Comparison of ENCODE assay signal across 10 mouse cellular contexts in the genomic region with DNA sequence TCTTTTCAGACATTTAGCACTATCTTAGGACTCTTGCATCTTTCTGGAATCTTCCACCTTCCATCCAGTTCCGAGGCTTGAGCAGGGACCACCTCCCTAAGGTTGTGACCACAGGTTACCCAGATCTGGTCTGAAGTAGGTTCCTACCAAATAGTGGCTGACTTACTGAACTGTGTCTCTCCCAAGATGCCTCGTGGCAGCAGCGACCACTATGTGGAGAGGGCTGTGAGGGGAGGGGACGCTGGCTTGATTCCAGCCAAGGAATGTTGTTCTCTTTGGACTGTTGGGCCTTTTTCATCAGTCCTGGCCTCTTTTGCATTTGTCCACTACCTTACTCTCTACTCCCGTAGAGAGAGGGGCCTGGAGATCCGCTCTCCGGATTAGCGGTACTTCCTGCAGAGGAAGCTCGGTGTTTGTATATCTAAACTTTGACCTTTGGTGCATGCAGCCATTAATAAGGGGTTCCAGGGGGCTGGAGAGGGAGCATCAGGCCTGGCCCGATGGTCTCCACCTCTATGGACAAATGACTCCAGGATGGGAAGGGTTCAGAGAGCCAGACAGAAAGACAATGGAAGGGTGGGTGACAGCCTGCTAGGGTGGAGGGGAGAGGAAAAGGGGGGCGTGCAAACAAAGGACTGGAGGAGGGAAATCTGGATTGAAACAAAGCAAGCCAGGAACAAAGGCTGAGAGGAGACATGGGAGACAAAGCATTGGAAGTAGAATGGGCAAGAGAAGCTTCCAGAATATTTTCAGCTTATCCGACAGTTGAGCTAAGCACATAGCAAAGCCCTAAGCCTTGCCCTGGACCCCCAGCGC. TPM values are rescaled to one million over a fixed set of nuclear protein-coding genes. Genes with fewer than 3 reads are reported as not detected.
DNase-seq lines count a peak whose midpoint lies in the region; ATAC-seq lines count a peak whose summit lies in the region.
"Had no signal": no experiment of that assay in that cellular context is flagged by ENCODE, and none has a peak within 500 bp of the region (broad histone marks: within the 10 kb centered on the region; RNA-seq: fewer than 3 reads in every experiment).

No protein-coding gene starts in this region.

- no peaks in the 10 kb centered on the region for H3K36me3 ChIP-seq in kidney, embryonic 16.5 days (ENCODE audit: insufficient read depth, low read length)
- H3K36me3 ChIP-seq in embryonic facial prominence, embryonic 13.5 days, result no peaks in the 10 kb centered on the region
- H3K36me3 ChIP-seq in hindbrain, embryonic 15.5 days, result no peaks in the 10 kb centered on the region
- H3K36me3 ChIP-seq in neural tube, embryonic 11.5 days (ENCODE audit: control insufficient read depth, insufficient read depth, low read length), result no peaks in the 10 kb centered on the region

- ATAC-seq in kidney, embryonic 16.5 days (ENCODE audit: low FRiP score, low TSS enrichment), result 0 out of 2 replicates have a peak, but pooled peaks have one; percentile 24
- no peak for ATAC-seq in embryonic facial prominence, embryonic 13.5 days (ENCODE audit: insufficient number of reproducible peaks, insufficient read depth, low FRiP score, low TSS enrichment, low read depth)
- ATAC-seq in hindbrain, embryonic 15.5 days (ENCODE audit: low FRiP score, low read depth), result no peak
- ATAC-seq in neural tube, embryonic 11.5 days (ENCODE audit: insufficient read depth, low FRiP score, low TSS enrichment), result no peak

- H3K4me2 ChIP-seq in kidney, embryonic 16.5 days (replicated peaks; ENCODE audit: low read depth, low read length), result no peak overlapping the region
- no peak overlapping the region for H3K4me2 ChIP-seq in embryonic facial prominence, embryonic 13.5 days
- H3K4me2 ChIP-seq in hindbrain, embryonic 15.5 days, result no peak overlapping the region
- no peak overlapping the region for H3K4me2 ChIP-seq in neural tube, embryonic 11.5 days (ENCODE audit: low read depth)

- H3K27ac ChIP-seq in kidney, embryonic 16.5 days (ENCODE audit: low read length), result peak overlapping the region; percentile 76
- peak overlapping the region; percentile 62; the same call in 1 of the 2 replicates for H3K27ac ChIP-seq in embryonic facial prominence, embryonic 13.5 days
- peak overlapping the region; percentile 42 for H3K27ac ChIP-seq in hindbrain, embryonic 15.5 days (replicated peaks)
- no peak overlapping the region for H3K27ac ChIP-seq in neural tube, embryonic 11.5 days (ENCODE audit: low read depth, low read length)

- WGBS in kidney, embryonic 16.5 days, result 24% methylated on average over 13 of the region's 13 CpGs
- WGBS in embryonic facial prominence, embryonic 13.5 days, result 35% methylated on average over 13 of the region's 13 CpGs
- 28% methylated on average over 13 of the region's 13 CpGs for WGBS in hindbrain, embryonic 15.5 days
- 44% methylated on average over 13 of the region's 13 CpGs for WGBS in neural tube, embryonic 11.5 days

- H3K9ac ChIP-seq in kidney, embryonic 16.5 days (replicated peaks; ENCODE audit: low read length), result 0 out of 2 replicates have a peak overlapping the region, but pooled peaks have one; percentile 25
- H3K9ac ChIP-seq in embryonic facial prominence, embryonic 13.5 days, result no peak overlapping the region
- no peak overlapping the region for H3K9ac ChIP-seq in hindbrain, embryonic 15.5 days
- H3K9ac ChIP-seq in neural tube, embryonic 11.5 days (ENCODE audit: low read length), result peak overlapping the region; percentile 18; the same call in 1 of the 2 replicates

- no peak overlapping the region for H3K4me3 ChIP-seq in kidney, embryonic 16.5 days (ENCODE audit: low read length)
- H3K4me3 ChIP-seq in embryonic facial prominence, embryonic 13.5 days, result no peak overlapping the region
- no peak overlapping the region for H3K4me3 ChIP-seq in hindbrain, embryonic 15.5 days
- H3K4me3 ChIP-seq in neural tube, embryonic 11.5 days (ENCODE audit: low read depth, low read length), result no peak overlapping the region

- no peaks in the 10 kb centered on the region for H3K9me3 ChIP-seq in kidney, embryonic 16.5 days (ENCODE audit: low read length)
- no peaks in the 10 kb centered on the region for H3K9me3 ChIP-seq in embryonic facial prominence, embryonic 13.5 days
- no peaks in the 10 kb centered on the region for H3K9me3 ChIP-seq in hindbrain, embryonic 15.5 days
- no peaks in the 10 kb centered on the region for H3K9me3 ChIP-seq in neural tube, embryonic 11.5 days (ENCODE audit: control insufficient read depth, low read length)

- peaks cover 30% of the 10 kb centered on the region for H3K4me1 ChIP-seq in kidney, embryonic 16.5 days (ENCODE audit: insufficient read depth, low read length)
- peaks cover 46% of the 10 kb centered on the region for H3K4me1 ChIP-seq in embryonic facial prominence, embryonic 13.5 days
- H3K4me1 ChIP-seq in hindbrain, embryonic 15.5 days (replicated peaks), result peaks cover 33% of the 10 kb centered on the region
- H3K4me1 ChIP-seq in neural tube, embryonic 11.5 days (ENCODE audit: control insufficient read depth, insufficient read depth, low read length), result peaks cover 16% of the 10 kb centered on the region

- H3K27me3 ChIP-seq in kidney, embryonic 16.5 days (ENCODE audit: insufficient read depth, low read length), result no peaks in the 10 kb centered on the region
- no peaks in the 10 kb centered on the region for H3K27me3 ChIP-seq in embryonic facial prominence, embryonic 13.5 days
- H3K27me3 ChIP-seq in hindbrain, embryonic 15.5 days, result 0 out of 2 replicates have a peak, but pooled peaks cover 3% of the 10 kb centered on the region
- no peaks in the 10 kb centered on the region for H3K27me3 ChIP-seq in neural tube, embryonic 11.5 days (ENCODE audit: control insufficient read depth, insufficient read depth, low read length)

- DNase-seq in kidney, postnatal 36 days, result no peak
- peak; percentile 18 for DNase-seq in neural tube, embryonic 11.5 days (ENCODE audit: low spot score)
- DNase-seq in right cerebral cortex, adult 18-20 months, result no peak
- DNase-seq in thymus, postnatal 0 days (ENCODE audit: low spot score), result no peak
- no peak for DNase-seq in thymus, adult 18-20 months
- DNase-seq: cerebellum, postnatal 10 days; gastrocnemius, postnatal 14 days had no signal

RNA-seq across cellular contexts. Expression of gene Gm26897, which starts 39.1 kb away (rescaled TPM):
- not detected in 2 replicates for polyA plus RNA-seq in kidney, embryonic 16.5 days (2015; fragmentation: Nextera tagmentation; extraction: Ambion mirVana)
- not detected in 2 replicates for polyA plus RNA-seq in embryonic facial prominence, embryonic 13.5 days (2015; fragmentation: Nextera tagmentation; extraction: Ambion mirVana)
- polyA plus RNA-seq in hindbrain, embryonic 15.5 days (2015; fragmentation: Nextera tagmentation; extraction: Ambion mirVana), result not detected in 2 replicates
- polyA plus RNA-seq in neural tube, embryonic 11.5 days (2014; fragmentation: Nextera tagmentation; extraction: Ambion mirVana), result not detected in 2 replicates
- polyA plus RNA-seq in thymus, postnatal 0 days (2015; fragmentation: Nextera tagmentation; extraction: Ambion mirVana), result not detected in 2 replicates

Comparison
In these comparisons a context has a peak if more than half of its experiments do, and no peak if none do; other contexts are left out.
1. H3K9ac ChIP-seq: peak in kidney, embryonic 16.5 days (single experiment) and neural tube, embryonic 11.5 days (single experiment); none in embryonic facial prominence, embryonic 13.5 days (single experiment) and hindbrain, embryonic 15.5 days (single experiment).